Mouse (Mus musculus) heart, embryonic 11.5 days (tissue): ENCODE data around the gene T2. TPM values are rescaled to one million over a fixed set of nuclear protein-coding genes. Genes with fewer than 3 reads are reported as not detected.

Experiments used
- ATAC-seq: fragments of 200-750 bp; cut with Nextera tagmentation; replicated peaks from 2 replicates; pipeline ENCODE4 v1.8.0; 2017; ENCODE audit warnings: moderate library complexity; ENCODE audit not compliant: insufficient number of reproducible peaks, low FRiP score, low TSS enrichment
- H3K27ac ChIP-seq: fragments of 300-500 bp; sonication (generic); 2 replicates; pipeline ENCODE4 v1.5.1; 2014; ENCODE audit warnings: mild to moderate bottlenecking, low read depth, low read length
- H3K27me3 ChIP-seq: fragments of 300-500 bp; sonication (generic); 2 replicates; pipeline ENCODE4 v1.6.1; 2014; ENCODE audit warnings: mild to moderate bottlenecking, low read length, mixed read lengths; ENCODE audit not compliant: control insufficient read depth, insufficient read depth
- H3K36me3 ChIP-seq: fragments of 300-500 bp; sonication (generic); 2 replicates; pipeline ENCODE4 v1.6.1; 2014; ENCODE audit warnings: mild to moderate bottlenecking, low read length, moderate library complexity, mixed read lengths; ENCODE audit not compliant: control insufficient read depth, insufficient read depth
- H3K4me1 ChIP-seq: fragments of 300-500 bp; sonication (generic); 2 replicates; pipeline ENCODE4 v1.6.1; 2014; ENCODE audit warnings: low read length; ENCODE audit not compliant: control insufficient read depth, insufficient read depth
- H3K4me2 ChIP-seq: fragments of 300-500 bp; sonication (generic); 2 replicates; pipeline ENCODE4 v1.6.1; 2014; ENCODE audit warnings: mild to moderate bottlenecking, moderate library complexity
- H3K4me3 ChIP-seq: fragments of 300-500 bp; sonication (generic); 2 replicates; pipeline ENCODE4 v1.5.1; 2014; ENCODE audit warnings: low read depth, low read length
- H3K9ac ChIP-seq: fragments of 300-500 bp; sonication (generic); 2 replicates; pipeline ENCODE4 v1.6.1; 2014; ENCODE audit warnings: mild to moderate bottlenecking, low read depth, low read length, moderate library complexity
- H3K9me3 ChIP-seq: fragments of 300-500 bp; sonication (generic); replicated peaks from 2 replicates; pipeline ENCODE4 v1.6.1; 2016; ENCODE audit warnings: low read length; ENCODE audit not compliant: control insufficient read depth
- WGBS: fragments of 180-500 bp; shearing (Covaris S2); extraction: QIAGEN DNeasy Blood & Tissue Kit; methylation state at CpG from one replicate; pipeline ENCODE4 v1.1.7; 2014; ENCODE audit not compliant: insufficient replicate concordance; 5-methylcytosine and 5-hydroxymethylcytosine counted together
- polyA plus RNA-seq: library from polyadenylated mRNA; unstranded; fragments of >200 nt; fragmentation: Nextera tagmentation; extraction: Ambion mirVana; gene quantifications from 2 replicates; pipeline ENCODE4 v1.2.1, GENCODE M21; 2014

T2 gene
- polyA plus RNA-seq, 1 experiment from 2014 or later = 0.73 TPM

DNA sequence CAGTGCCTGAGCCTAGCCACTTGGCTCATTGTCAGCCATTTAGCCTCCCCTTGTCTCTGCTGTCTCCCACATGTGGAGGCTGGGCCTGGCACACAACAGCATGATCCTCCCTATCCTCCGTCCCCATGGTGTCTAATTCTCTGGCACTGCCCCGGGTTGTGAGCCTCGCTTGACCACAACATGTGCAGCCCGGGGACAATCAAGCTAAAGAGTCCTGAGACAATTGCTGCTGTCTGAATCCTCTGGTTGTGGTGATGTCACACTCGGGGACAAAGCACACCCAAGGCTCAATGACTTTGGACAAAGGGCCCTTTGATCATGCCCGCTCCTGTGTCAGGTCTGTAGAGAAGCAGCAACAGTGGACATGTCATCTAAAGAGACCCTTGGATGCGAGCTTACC is 4.7 kb upstream of the T2 start:
- Histone ChIP-seq H3K9me3 (no peaks in the 10 kb centered on the region; the same call in 1 of the 2 replicates), H3K27me3 (no peaks in the 10 kb centered on the region), H3K4me2 (no peak overlapping the region), H3K4me3 (no peak overlapping the region), H3K9ac (no peak overlapping the region), H3K36me3 (no peaks in the 10 kb centered on the region), H3K4me1 (no peaks in the 10 kb centered on the region), H3K27ac (no peak overlapping the region)
- 77% methylated on average over 7 of the region's 7 CpGs for WGBS
- ATAC-seq = no peak

- Histone ChIP-seq H3K4me1 (no peaks in the 10 kb centered on the region), H3K9me3 (no peaks in the 10 kb centered on the region; the same call in 1 of the 2 replicates), H3K27ac (no peak overlapping the region), H3K36me3 (no peaks in the 10 kb centered on the region), H3K9ac (no peak overlapping the region), H3K4me2 (no peak overlapping the region), H3K27me3 (0 out of 2 replicates have a peak, but pooled peaks cover 2% of the 10 kb centered on the region), H3K4me3 (no peak overlapping the region)
- 88% methylated on average over 6 of the region's 6 CpGs for WGBS
- ATAC-seq = no peak
These were observed 1.7 kb downstream of the T2 start for GRCm38 (mm10) chr17:8357498-8357897.

- H3K4me1 ChIP-seq = no peaks in the 10 kb centered on the region
- no peaks in the 10 kb centered on the region for H3K36me3 ChIP-seq
- no peak for ATAC-seq
- H3K27ac ChIP-seq = no peak overlapping the region
- peaks cover 2% of the 10 kb centered on the region; the same call in 1 of the 2 replicates for H3K27me3 ChIP-seq
- no peak overlapping the region for H3K4me3 ChIP-seq
- no peak overlapping the region for H3K4me2 ChIP-seq
- H3K9ac ChIP-seq = no peak overlapping the region
- no peaks in the 10 kb centered on the region for H3K9me3 ChIP-seq
- 86% methylated on average over 5 of the region's 5 CpGs for WGBS
These were observed 5.1 kb downstream of the T2 start for GRCm38 (mm10) chr17:8360876-8361275.

- Histone ChIP-seq H3K4me3 (no peak overlapping the region), H3K9me3 (no peaks in the 10 kb centered on the region), H3K9ac (no peak overlapping the region), H3K36me3 (no peaks in the 10 kb centered on the region), H3K27me3 (peaks cover 2% of the 10 kb centered on the region; the same call in 1 of the 2 replicates), H3K27ac (no peak overlapping the region), H3K4me2 (no peak overlapping the region), H3K4me1 (no peaks in the 10 kb centered on the region)
- no peak for ATAC-seq
- WGBS = 81% methylated on average over 10 of the region's 10 CpGs
These were observed 5.7 kb downstream of the T2 start for GRCm38 (mm10) chr17:8361281-8362103.

GRCm38 (mm10) chr17:8367514-8368480 is 12.0 kb downstream of the T2 start:
- ATAC-seq = no peak
- Histone ChIP-seq H3K4me3 (no peak overlapping the region), H3K9me3 (no peaks in the 10 kb centered on the region), H3K27ac (no peak overlapping the region), H3K36me3 (no peaks in the 10 kb centered on the region), H3K4me2 (peak overlapping the region; percentile 3; the same call in 1 of the 2 replicates), H3K27me3 (peaks cover 4% of the 10 kb centered on the region), H3K4me1 (peaks cover 12% of the 10 kb centered on the region; the same call in 1 of the 2 replicates), H3K9ac (no peak overlapping the region)
- 24% methylated on average over 20 of the region's 20 CpGs for WGBS

- H3K4me2 ChIP-seq = no peak overlapping the region
- 19% methylated on average over 8 of the region's 8 CpGs for WGBS
- no peak for ATAC-seq
These were observed 12.8 kb downstream of the T2 start for GRCm38 (mm10) chr17:8368570-8368969.

GRCm38 (mm10) chr17:8369171-8369570 is 13.4 kb downstream of the T2 start:
- Histone ChIP-seq H3K4me3 (no peak overlapping the region), H3K36me3 (no peaks in the 10 kb centered on the region), H3K9me3 (no peaks in the 10 kb centered on the region), H3K27me3 (peaks cover 4% of the 10 kb centered on the region; the same call in 1 of the 2 replicates), H3K4me1 (peaks cover 12% of the 10 kb centered on the region; the same call in 1 of the 2 replicates), H3K27ac (no peak overlapping the region), H3K9ac (no peak overlapping the region), H3K4me2 (no peak overlapping the region)
- no peak for ATAC-seq
- WGBS = 49% methylated on average over 2 of the region's 2 CpGs

More at GRCm38 (mm10) chr17:8368570-8368969, 12.8 kb downstream of the T2 start:
- Histone ChIP-seq H3K4me1 (peaks cover 12% of the 10 kb centered on the region; the same call in 1 of the 2 replicates), H3K36me3 (no peaks in the 10 kb centered on the region), H3K4me3 (no peak overlapping the region), H3K27me3 (peaks cover 4% of the 10 kb centered on the region), H3K27ac (no peak overlapping the region), H3K9ac (no peak overlapping the region), H3K9me3 (no peaks in the 10 kb centered on the region)

DNA sequence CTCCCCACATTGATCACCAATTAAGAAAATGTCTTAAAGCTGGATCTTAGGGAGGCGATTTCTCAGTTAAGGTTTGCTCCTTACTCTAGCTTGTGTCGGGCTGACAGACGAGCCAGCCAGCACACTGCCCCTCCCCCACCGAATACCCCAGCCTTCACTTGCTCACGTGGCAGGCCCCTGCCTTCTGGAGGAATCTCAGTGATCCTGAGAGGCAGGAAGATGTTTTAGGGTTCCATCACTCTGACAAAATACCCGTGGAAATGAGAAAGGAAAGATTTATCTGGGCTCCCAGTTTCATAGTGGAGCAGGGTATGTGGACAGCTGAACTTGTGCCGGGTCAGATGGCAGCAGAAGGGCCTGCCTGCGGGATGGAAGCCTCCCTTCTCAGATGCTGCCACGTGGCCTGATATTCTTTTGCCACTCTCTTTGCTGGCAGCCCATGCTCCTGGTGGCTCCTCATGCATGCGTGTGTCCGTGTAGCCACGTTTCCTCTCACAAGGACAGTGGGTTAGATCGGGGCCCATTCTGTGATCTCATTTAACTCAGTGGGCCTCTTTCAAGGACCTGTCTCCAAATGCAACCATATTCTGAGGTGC is 14.9 kb downstream of the T2 start:
- no peak for ATAC-seq
- Histone ChIP-seq H3K27me3 (peaks cover 4% of the 10 kb centered on the region; the same call in 1 of the 2 replicates), H3K27ac (no peak overlapping the region), H3K4me2 (no peak overlapping the region), H3K9ac (0 out of 2 replicates have a peak overlapping the region, but pooled peaks have one; percentile 10), H3K4me3 (no peak overlapping the region), H3K9me3 (no peaks in the 10 kb centered on the region), H3K4me1 (peaks cover 12% of the 10 kb centered on the region; the same call in 1 of the 2 replicates), H3K36me3 (no peaks in the 10 kb centered on the region)
- WGBS = 32% methylated on average over 13 of the region's 13 CpGs
